Mouse (Mus musculus) bone marrow, adult 2 months (tissue): ENCODE data around the gene Stat2. TPM values are rescaled to one million over a fixed set of nuclear protein-coding genes. Genes with fewer than 3 reads are reported as not detected.

ENCODE experiments used
- H3K27ac ChIP-seq: fragments of 200-500 bp; 2 replicates; pipeline ENCODE4 v1.5.1; 2012; ENCODE audit warnings: low read depth, mild to moderate bottlenecking, control low read depth, inconsistent platforms, low read length; ENCODE audit not compliant: control insufficient read depth, poor library complexity, insufficient read depth
- H3K4me1 ChIP-seq: fragments of 200-500 bp; 2 replicates; pipeline ENCODE4 v1.6.1; 2011; ENCODE audit warnings: low read length; ENCODE audit not compliant: control insufficient read depth, insufficient read depth
- H3K4me3 ChIP-seq: fragments of 200-500 bp; replicated peaks from 2 replicates; pipeline ENCODE3; 2011; ENCODE audit warnings: mild to moderate bottlenecking, low read depth, low read length, control low read depth; ENCODE audit not compliant: control insufficient read depth
- CTCF ChIP-seq: fragments of 200-500 bp; IDR thresholded peaks from 2 replicates; pipeline ENCODE4 v1.5.1; 2011; ENCODE audit warnings: low read length, control low read depth; ENCODE audit not compliant: control insufficient read depth, insufficient read depth
- POLR2A ChIP-seq: fragments of 200-500 bp; IDR thresholded peaks from 2 replicates; pipeline ENCODE4 v1.6.1; 2011; ENCODE audit warnings: low read depth, mild to moderate bottlenecking, control low read depth, low read length, borderline replicate concordance; ENCODE audit not compliant: control insufficient read depth
- WGBS: fragments of 180-500 bp; shearing (Covaris S2); methylation state at CpG from one replicate; pipeline ENCODE4 v1.1.7; 2018; 5-methylcytosine and 5-hydroxymethylcytosine counted together
- polyA plus RNA-seq: library from polyadenylated mRNA; stranded (reverse); fragments of >200 nt; gene quantifications from 2 replicates; pipeline ENCODE4 v1.2.4, GENCODE M21; 2011; ENCODE audit warnings: low replicate concordance; ENCODE audit not compliant: missing spikeins, insufficient read depth, insufficient read length

Stat2 gene
- polyA plus RNA-seq, 1 experiment, result 54.1 TPM

GRCm38 (mm10) chr10:128336195-128336594, 65.8 kb downstream of the Stat2 start:
- H3K27ac ChIP-seq, result no peak overlapping the region
- 89% methylated on average over 3 of the region's 3 CpGs for WGBS
- no peak for TF ChIP-seq CTCF
- no peak for TF ChIP-seq POLR2A
- peaks cover 3% of the 10 kb centered on the region; the same call in 1 of the 2 replicates for H3K4me1 ChIP-seq
- no peak overlapping the region for H3K4me3 ChIP-seq

- peaks cover 3% of the 10 kb centered on the region; the same call in 1 of the 2 replicates for H3K4me1 ChIP-seq
- WGBS, result 56% methylated on average over 3 of the region's 3 CpGs
Measured at GRCm38 (mm10) chr10:128336597-128336996, 66.2 kb downstream of the Stat2 start.

GRCm38 (mm10) chr10:128337306-128338181, 67.2 kb downstream of the Stat2 start, which contains the start of gene Cs:
TSS of gene Cs (plus strand) at chr10:128337734.
- TF ChIP-seq CTCF (no peak), POLR2A (peak; percentile 76; the same call in 1 of the 2 replicates)
- Histone ChIP-seq H3K4me3 (peak within 1 kb of the TSS; percentile 98), H3K4me1 (peaks cover 3% of the 10 kb centered on the region; the same call in 1 of the 2 replicates), H3K27ac (peak within 1 kb of the TSS; percentile 99)
- under 1% methylated on average over 61 of the region's 61 CpGs for WGBS

More at GRCm38 (mm10) chr10:128336597-128336996, 66.2 kb downstream of the Stat2 start:
- Histone ChIP-seq H3K4me3 (peak overlapping the region; percentile 93), H3K27ac (peak overlapping the region; percentile 20; the same call in 1 of the 2 replicates)
- TF ChIP-seq POLR2A, result no peak
- no peak for TF ChIP-seq CTCF

- WGBS, result 11% methylated on average over 5 of the region's 5 CpGs
- TF ChIP-seq CTCF (no peak), POLR2A (no peak)
- H3K27ac ChIP-seq, result peak overlapping the region; percentile 99
- peak overlapping the region; percentile 98 for H3K4me3 ChIP-seq
- H3K4me1 ChIP-seq, result peaks cover 3% of the 10 kb centered on the region; the same call in 1 of the 2 replicates
Measured at GRCm38 (mm10) chr10:128338415-128338814, 68.1 kb downstream of the Stat2 start.

GRCm38 (mm10) chr10:128338948-128339347, 68.6 kb downstream of the Stat2 start:
- no peak overlapping the region for H3K27ac ChIP-seq
- H3K4me3 ChIP-seq, result no peak overlapping the region
- WGBS, result 39% methylated on average over 2 of the region's 2 CpGs
- H3K4me1 ChIP-seq, result peaks cover 3% of the 10 kb centered on the region; the same call in 1 of the 2 replicates
- TF ChIP-seq POLR2A, result no peak
- TF ChIP-seq CTCF, result no peak

GRCm38 (mm10) chr10:128340257-128340656, 69.9 kb downstream of the Stat2 start:
- TF ChIP-seq POLR2A (no peak), CTCF (peak; percentile 20; the same call in 1 of the 2 replicates)
- H3K27ac ChIP-seq, result no peak overlapping the region
- 48% methylated on average over 2 of the region's 2 CpGs for WGBS
- peaks cover 4% of the 10 kb centered on the region; the same call in 1 of the 2 replicates for H3K4me1 ChIP-seq
- no peak overlapping the region for H3K4me3 ChIP-seq

Other genes with a start within 250 kb of the Stat2 start
- 429 and 585 TPM in 2 replicates for gene Naca, start 235.0 kb upstream of the Stat2 start, polyA plus RNA-seq
- 102 and 168 TPM in 2 replicates for gene Ptges3, start 211.6 kb upstream of the Stat2 start, polyA plus RNA-seq
- 369 and 567 TPM in 2 replicates for gene Atp5b, start 187.3 kb upstream of the Stat2 start, polyA plus RNA-seq
- gene Baz2a, start 179.0 kb upstream of the Stat2 start, polyA plus RNA-seq, result 31.8 and 64.0 TPM in 2 replicates
- gene Rbms2, start 90.3 kb upstream of the Stat2 start, polyA plus RNA-seq, result 5.9 and 16.2 TPM in 2 replicates
- 1.3 and 3.2 TPM in 2 replicates for gene Gls2, start 76.1 kb upstream of the Stat2 start, polyA plus RNA-seq
- 5.1 and 5.3 TPM in 2 replicates for gene Spryd4, start 58.8 kb upstream of the Stat2 start, polyA plus RNA-seq
- gene Mip, start 44.7 kb upstream of the Stat2 start, polyA plus RNA-seq, result not detected in 2 replicates
- gene Timeless, start 38.5 kb upstream of the Stat2 start, polyA plus RNA-seq, result 45.9 and 61.1 TPM in 2 replicates
- 3.2 and 4.4 TPM in 2 replicates for gene Apon, start 16.5 kb upstream of the Stat2 start, polyA plus RNA-seq
- gene Apof, start 1.9 kb upstream of the Stat2 start, polyA plus RNA-seq, result 2.6 and 4.0 TPM in 2 replicates
- 1.5 and 2.1 TPM in 2 replicates for gene Il23a, start 28.2 kb downstream of the Stat2 start, polyA plus RNA-seq
- gene Pan2, start 32.8 kb downstream of the Stat2 start, polyA plus RNA-seq, result 20.1 and 32.1 TPM in 2 replicates
- gene Cnpy2, start 51.9 kb downstream of the Stat2 start, polyA plus RNA-seq, result 31.1 and 52.5 TPM in 2 replicates
- gene Cs, start 67.2 kb downstream of the Stat2 start, polyA plus RNA-seq, result 61.9 and 64.4 TPM in 2 replicates
- gene Coq10a, start 98.4 kb downstream of the Stat2 start, polyA plus RNA-seq, result 10.7 and 22.9 TPM in 2 replicates
- 14.5 and 17.1 TPM in 2 replicates for gene Ankrd52, start 106.6 kb downstream of the Stat2 start, polyA plus RNA-seq
- not detected in 2 replicates for gene Slc39a5, start 130.7 kb downstream of the Stat2 start, polyA plus RNA-seq
- 26.4 and 40.0 TPM in 2 replicates for gene Nabp2, start 140.9 kb downstream of the Stat2 start, polyA plus RNA-seq
- gene Rnf41, start 141.1 kb downstream of the Stat2 start, polyA plus RNA-seq, result 8.5 and 17.3 TPM in 2 replicates
- 45.0 and 74.4 TPM in 2 replicates for gene Smarcc2, start 188.7 kb downstream of the Stat2 start, polyA plus RNA-seq
- 1,368 and 2,050 TPM in 2 replicates for gene Myl6, start 223.6 kb downstream of the Stat2 start, polyA plus RNA-seq
- gene Myl6b, start 228.1 kb downstream of the Stat2 start, polyA plus RNA-seq, result 0.79 and 2.4 TPM in 2 replicates